Mouse (Mus musculus) left cerebral cortex, adult 11 months (tissue): ENCODE data around the gene Acsl3.
A peak's percentile ranks its signal among the peaks of the same experiment; 100 is the strongest.

Experiments used
- DNase-seq: peaks from one replicate; pipeline ENCODE4 v3.0.0; 2022; ENCODE audit warnings: low spot score

Gene Acsl3

DNA sequence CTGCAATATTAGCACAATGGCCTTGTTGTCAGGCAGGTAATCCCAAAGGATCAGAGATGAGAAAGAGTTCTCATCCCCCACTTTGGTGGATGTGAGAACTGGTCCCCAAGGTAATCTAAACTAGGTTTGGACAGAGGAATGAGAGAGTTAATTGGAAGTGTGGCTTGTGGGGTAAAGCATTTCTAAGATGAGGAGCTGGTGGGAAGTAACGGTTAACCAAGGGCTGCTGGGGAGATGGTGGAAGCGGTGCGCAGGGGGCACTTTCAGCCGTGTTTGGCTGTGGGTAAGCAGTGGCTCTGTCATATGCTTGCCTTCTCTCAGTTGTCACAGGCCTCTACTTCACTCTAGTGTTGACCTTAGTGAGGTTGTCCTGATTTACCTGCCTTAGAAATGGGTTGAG is 85.7 kb downstream of the Acsl3 start:
- no peak for DNase-seq

DNA sequence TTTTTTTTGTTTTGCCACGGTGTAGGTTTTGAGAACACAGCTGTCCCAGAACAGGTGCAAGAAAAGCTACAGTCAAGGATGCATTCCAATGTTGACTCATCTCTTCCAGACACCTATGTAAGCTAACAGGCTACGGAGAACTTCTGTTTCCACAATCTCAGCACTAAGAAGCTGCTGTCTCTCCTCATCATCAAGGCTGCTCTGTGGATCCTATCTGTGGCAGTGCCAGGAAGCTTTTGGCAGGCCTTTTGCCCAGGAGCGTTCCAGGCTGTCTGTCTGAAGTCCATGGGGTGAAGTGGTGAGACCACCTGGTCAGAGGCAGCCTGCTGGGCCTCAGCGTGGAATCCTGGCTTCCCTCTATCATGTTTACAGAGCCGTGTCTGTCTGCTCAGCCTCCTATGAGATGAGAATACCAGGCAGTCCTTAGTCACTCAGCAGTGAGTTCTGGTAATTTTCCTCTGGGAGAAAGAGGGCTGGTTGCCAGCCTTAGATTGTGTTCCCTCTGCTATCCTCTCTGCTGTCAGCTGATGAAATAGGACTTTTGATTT is 87.7 kb downstream of the Acsl3 start:
- peak; percentile 70 for DNase-seq
